Mouse (Mus musculus): ENCODE data around the gene Smagp.

DNA sequence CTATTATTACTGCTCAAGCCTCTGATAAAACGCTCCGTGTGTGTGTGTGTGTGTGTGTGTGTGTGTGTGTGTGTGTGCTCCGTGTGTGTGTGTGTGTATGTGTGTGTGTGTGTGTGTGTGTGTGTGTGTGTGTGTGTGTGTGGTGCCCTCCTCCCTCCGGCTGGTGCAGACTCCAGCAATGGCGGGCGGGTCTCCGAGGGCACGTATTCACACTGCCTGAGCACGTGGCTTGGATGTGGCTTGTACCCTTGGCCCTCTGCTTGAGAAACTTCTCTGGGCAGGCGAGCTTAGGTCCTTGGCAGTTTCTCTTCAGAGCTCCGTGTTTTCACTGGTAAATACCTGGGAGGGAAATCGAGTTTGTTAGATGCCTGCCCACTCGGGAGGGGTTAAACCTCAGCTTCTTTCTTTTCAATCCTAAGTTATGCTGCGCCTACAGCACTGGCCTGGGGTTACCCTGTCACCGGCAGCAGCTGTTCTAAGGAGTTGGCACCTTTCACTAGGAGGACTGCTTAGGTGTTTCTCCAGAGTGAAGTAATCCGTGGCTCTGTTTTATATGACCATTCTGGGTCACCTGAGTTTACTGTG, 4.6 kb upstream of the Smagp start:
- TF ChIP-seq CTCF (IDR thresholded peaks at IDR 0.05; ENCODE audit: low read depth, low read length) (no peak), POLR2A (IDR thresholded peaks at IDR 0.05; ENCODE audit: borderline replicate concordance, low read depth, low read length) (no peak)

Data from bone marrow macrophage, adult 2 months (primary cell).